9 mouse cellular contexts compared by ENCODE assay signal in genomic region chr10:111543781-111544260, GRCm38 (mm10). TPM values are rescaled to one million over a fixed set of nuclear protein-coding genes. Genes with fewer than 3 reads are reported as not detected.
DNase-seq lines count a peak whose midpoint lies in the region; ATAC-seq and TF ChIP-seq lines count a peak whose summit lies in the region.
"Had no signal": no experiment of that assay in that cellular context is flagged by ENCODE, and none has a peak within 500 bp of the region (broad histone marks: within the 10 kb centered on the region; RNA-seq: fewer than 3 reads in every experiment).

No protein-coding gene starts in this region.

- H3K4me3 ChIP-seq in MEL (ENCODE audit: control insufficient read depth in 1 of 2, insufficient read depth in 1 of 2, low read depth in 2 of 2, low read length in 2 of 2): no peak overlapping the region
- H3K4me3 ChIP-seq in lung, postnatal 0 days (ENCODE audit: low read depth, low read length): no peak overlapping the region
- H3K4me3 ChIP-seq: neural tube, embryonic 12.5 days had no signal

- H3K4me1 ChIP-seq in MEL (ENCODE audit: control insufficient read depth in 1 of 2, insufficient read depth in 2 of 2, low read length in 2 of 2): peaks cover 10 to 28% of the 10 kb centered on the region in 2 experiments
- H3K4me1 ChIP-seq in lung, postnatal 0 days (ENCODE audit: insufficient read depth, low read depth, low read length): peaks cover 19% of the 10 kb centered on the region

- no peak overlapping the region for H3K9ac ChIP-seq in MEL (ENCODE audit: control insufficient read depth, low read depth, low read length, poor library complexity, severe bottlenecking)
- no peak overlapping the region for H3K9ac ChIP-seq in lung, postnatal 0 days (replicated peaks; ENCODE audit: low read depth)
- H3K9ac ChIP-seq: neural tube, embryonic 12.5 days had no signal

- no peak for TF ChIP-seq POLR2A in MEL (IDR thresholded peaks at IDR 0.05; ENCODE audit: control insufficient read depth in 1 of 2, insufficient read depth in 1 of 2, low read depth in 1 of 2, low read length in 2 of 2, poor library complexity in 1 of 2)

- intact Hi-C loops in gastrocnemius, postnatal 14 days (cut with DNase I; ENCODE audit: low total_unique reads): no loop called here
- intact Hi-C loops in left cerebral cortex, postnatal 4 days (cut with DNase I): no loop called here

- peak in 1 of 2 experiments; percentile 17; a peak in 1 of 4 replicates for TF ChIP-seq EP300 in MEL (IDR thresholded peaks at IDR 0.05; ENCODE audit: low read depth in 1 of 2, low read length in 2 of 2)
- peak; percentile 78 for TF ChIP-seq EP300 in lung, postnatal 0 days (IDR thresholded peaks at IDR 0.05)

- DNase-seq in 3134 (ENCODE audit: extremely low read depth, insufficient read length, low spot score) (peak; percentile 93), MEL (ENCODE audit: low read depth, low spot score) (peak; percentile 45)
- DNase-seq in gastrocnemius, postnatal 14 days: peak; percentile 14
- peak; percentile 77 for DNase-seq in kidney, adult 11 months
- peak; percentile 76 for DNase-seq in lung, postnatal 0 days (ENCODE audit: low spot score)
- DNase-seq in cerebellum, postnatal 36 days: no peak
- DNase-seq in left cerebral cortex, postnatal 4 days: no peak
- no peak for DNase-seq in right cerebral cortex, postnatal 14 days

- H3K4me2 ChIP-seq in lung, postnatal 0 days (replicated peaks; ENCODE audit: low read depth, low read length): no peak overlapping the region
- H3K4me2 ChIP-seq: neural tube, embryonic 12.5 days had no signal

- no peaks in the 10 kb centered on the region for H3K9me3 ChIP-seq in MEL (replicated peaks; ENCODE audit: insufficient read depth, low read length)
- no peaks in the 10 kb centered on the region for H3K9me3 ChIP-seq in lung, postnatal 0 days (ENCODE audit: low read length)
- H3K9me3 ChIP-seq: neural tube, embryonic 12.5 days had no signal

- 15% methylated on average over 7 of the region's 7 CpGs for WGBS in lung, postnatal 0 days

- peaks cover 0 to 22% of the 10 kb centered on the region in 2 experiments; a peak in 2 of 4 replicates for H3K36me3 ChIP-seq in MEL (ENCODE audit: control insufficient read depth in 1 of 2, insufficient read depth in 2 of 2, low read length in 2 of 2)
- no peaks in the 10 kb centered on the region for H3K36me3 ChIP-seq in lung, postnatal 0 days (ENCODE audit: insufficient read depth, low read length)
- H3K36me3 ChIP-seq: neural tube, embryonic 12.5 days had no signal

- H3K27me3 ChIP-seq in MEL (ENCODE audit: control insufficient read depth in 1 of 2, insufficient read depth in 2 of 2, low read length in 2 of 2): no peaks in the 10 kb centered on the region
- H3K27me3 ChIP-seq in lung, postnatal 0 days (replicated peaks; ENCODE audit: insufficient read depth, low read length): no peaks in the 10 kb centered on the region
- H3K27me3 ChIP-seq: neural tube, embryonic 12.5 days had no signal

- peak; percentile 54 for ATAC-seq in lung, postnatal 0 days

- no peaks in the 10 kb centered on the region for H3K79me2 ChIP-seq in MEL (ENCODE audit: control insufficient read depth, insufficient read depth, low read length, poor library complexity)

- TF ChIP-seq RAD21 in MEL (IDR thresholded peaks at IDR 0.05; ENCODE audit: low read depth, low read length): no peak

- no peak for TF ChIP-seq CTCF in MEL (IDR thresholded peaks at IDR 0.05 in 2 of 3, conservative IDR thresholded peaks at IDR 0.05 in 1 of 3; ENCODE audit: control insufficient read depth in 1 of 3, insufficient read depth in 1 of 3, low read depth in 2 of 3, low read length in 3 of 3, poor library complexity in 1 of 3, severe bottlenecking in 1 of 3)
- TF ChIP-seq CTCF in lung, postnatal 0 days (IDR thresholded peaks at IDR 0.05): no peak

- no peak overlapping the region for H3K27ac ChIP-seq in MEL (ENCODE audit: control insufficient read depth, low read depth, low read length)
- no peak overlapping the region for H3K27ac ChIP-seq in lung, postnatal 0 days (ENCODE audit: low read length)
- H3K27ac ChIP-seq: neural tube, embryonic 12.5 days had no signal

TF ChIP-seq in MEL, 35 proteins besides CTCF, POLR2A, EP300 and RAD21:
- TF ChIP-seq NRF1 (IDR thresholded peaks at IDR 0.05; ENCODE audit: insufficient read depth, low read depth, low read length, poor library complexity, severe bottlenecking) (no peak), RCOR1 (IDR thresholded peaks at IDR 0.05; ENCODE audit: low read depth, low read length) (no peak), SMC3 (IDR thresholded peaks at IDR 0.05; ENCODE audit: low read depth, low read length) (no peak), MAZ (IDR thresholded peaks at IDR 0.05; ENCODE audit: low read depth, low read length) (no peak), CHD2 (IDR thresholded peaks at IDR 0.05; ENCODE audit: low read length) (no peak), JUND (IDR thresholded peaks at IDR 0.05; ENCODE audit: low read depth, low read length) (peak; percentile 56; the same call in 1 of the 2 replicates), MAFK (IDR thresholded peaks at IDR 0.05; ENCODE audit: borderline replicate concordance, low read depth, low read length) (no peak)

RNA-seq across cellular contexts. Expression of gene Phlda1, which starts 37.7 kb away (rescaled TPM):
- 0.27 and 0.39 TPM in 2 replicates for total RNA-seq in MEL (2012; rRNA removed)
- 1 to 10 TPM in 1 of 2 experiments, not detected in 1; 3.4 TPM for polyA plus RNA-seq in MEL (2012; ENCODE audit: insufficient read depth in 1 of 2, insufficient read length in 2 of 2, low read depth in 1 of 2, low replicate concordance in 2 of 2, missing spikeins in 1 of 2)
- 1 to 10 TPM; 6.2 to 6.4 TPM for total RNA-seq in gastrocnemius, postnatal 14 days (2021)
- 97.0 and 100.0 TPM in 2 replicates for polyA plus RNA-seq in lung, postnatal 0 days (2015; fragmentation: Nextera tagmentation; extraction: Ambion mirVana)
- total RNA-seq in left cerebral cortex, postnatal 4 days (2021): 10 to 100 TPM; 18.9 to 20.3 TPM

Comparison
In these comparisons a context has a peak if more than half of its experiments do, and no peak if none do; other contexts are left out.
1. DNase-seq: peak in 3134 (single experiment), MEL (single experiment), gastrocnemius, postnatal 14 days (single experiment), kidney, adult 11 months (single experiment) and lung, postnatal 0 days (single experiment); none in cerebellum, postnatal 36 days (0 of 2), left cerebral cortex, postnatal 4 days (single experiment) and right cerebral cortex, postnatal 14 days (single experiment).